Mouse (Mus musculus) retina, embryonic 14.5 days (tissue): ENCODE results near the gene Tubb3.

ENCODE experiments used
- DNase-seq: peaks from one replicate; pipeline ENCODE4 v3.0.0-alpha.2; 2015; ENCODE audit warnings: low spot score

Gene Tubb3

DNA sequence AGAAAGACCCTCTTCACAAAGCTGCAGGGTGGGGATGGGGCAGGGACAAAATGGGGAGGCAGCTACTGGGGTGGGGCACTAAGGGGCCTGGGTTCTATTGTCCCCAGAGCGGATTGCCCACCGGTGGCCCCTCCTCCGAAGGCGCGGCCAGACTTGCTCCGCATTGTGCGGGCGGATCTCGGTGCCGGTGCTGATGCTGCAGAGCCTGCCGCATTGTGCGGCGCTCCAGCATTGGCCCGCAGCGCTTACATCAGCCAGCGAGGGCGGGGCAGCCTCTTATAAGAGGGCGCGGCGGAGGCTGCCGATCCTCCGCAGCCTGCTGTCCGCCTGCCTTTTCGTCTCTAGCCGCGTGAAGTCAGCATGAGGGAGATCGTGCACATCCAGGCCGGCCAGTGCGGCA, at the start of gene Tubb3:
Tubb3 (plus strand) TSS at position 179 of the 400 bp plus-strand sequence.
- DNase-seq = peak; percentile 90

DNA sequence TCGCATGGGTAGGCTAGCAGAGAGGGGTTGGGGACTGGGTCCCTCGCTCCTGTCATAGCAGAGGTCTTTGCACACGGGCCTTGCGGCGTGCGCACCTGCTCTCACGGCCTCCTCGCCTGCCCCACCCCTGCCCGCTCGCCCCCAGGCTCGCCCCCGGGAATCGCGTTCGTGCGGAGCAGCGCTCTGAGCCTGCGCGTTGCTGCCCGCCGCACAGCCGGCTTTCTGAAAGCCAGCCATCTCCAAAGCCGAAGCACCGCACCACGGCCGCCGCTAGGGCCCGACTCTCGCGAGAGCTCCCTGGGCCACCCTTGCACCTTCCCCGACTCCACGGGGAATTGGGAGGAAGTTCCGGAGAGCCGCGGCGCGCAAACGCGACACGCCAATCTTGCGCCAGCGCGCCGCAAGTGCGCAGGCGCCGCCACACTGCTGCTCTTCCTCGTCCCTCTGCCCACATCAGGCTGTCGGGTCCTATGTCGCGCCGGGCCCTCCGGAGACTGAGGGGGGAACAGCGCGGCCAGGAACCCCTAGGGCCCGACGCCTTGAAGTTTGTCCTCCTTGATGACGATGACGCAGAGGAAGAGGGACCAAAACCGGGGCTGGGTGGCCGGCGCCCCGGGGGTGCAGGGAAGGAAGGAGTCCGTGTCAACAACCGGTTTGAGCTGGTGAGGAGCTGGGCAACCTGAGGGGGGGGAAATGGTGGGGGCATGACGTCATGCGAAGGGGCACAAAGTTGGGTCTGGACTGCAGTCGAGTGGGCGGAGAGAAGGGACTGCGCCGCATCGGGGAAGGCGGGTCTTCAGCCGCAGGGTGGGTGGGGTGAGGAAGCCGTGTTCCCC, 37.6 kb upstream of the Tubb3 start, which contains the start of gene Tcf25:
Tcf25 (plus strand) TSS at position 351 of the 836 bp plus-strand sequence.
- DNase-seq = peak; percentile 97

DNA sequence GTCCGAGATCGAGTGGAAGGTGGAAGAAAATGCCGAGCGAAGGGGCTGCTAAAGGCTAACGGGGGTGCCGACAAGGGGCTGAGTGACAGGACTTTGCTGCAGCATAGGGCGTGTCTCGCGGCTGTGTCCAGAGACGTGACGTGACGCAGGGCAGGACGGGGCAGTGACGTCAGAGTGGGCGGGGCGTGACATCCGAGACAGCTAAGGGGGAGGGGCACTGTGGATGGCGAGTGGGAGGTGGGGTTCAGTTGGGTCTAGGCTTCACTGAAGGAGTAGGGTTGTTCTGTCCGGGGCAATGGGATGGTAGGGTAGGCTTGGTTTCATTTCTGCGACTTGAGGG, 37.0 kb upstream of the Tubb3 start:
- peak; percentile 95 for DNase-seq

DNA sequence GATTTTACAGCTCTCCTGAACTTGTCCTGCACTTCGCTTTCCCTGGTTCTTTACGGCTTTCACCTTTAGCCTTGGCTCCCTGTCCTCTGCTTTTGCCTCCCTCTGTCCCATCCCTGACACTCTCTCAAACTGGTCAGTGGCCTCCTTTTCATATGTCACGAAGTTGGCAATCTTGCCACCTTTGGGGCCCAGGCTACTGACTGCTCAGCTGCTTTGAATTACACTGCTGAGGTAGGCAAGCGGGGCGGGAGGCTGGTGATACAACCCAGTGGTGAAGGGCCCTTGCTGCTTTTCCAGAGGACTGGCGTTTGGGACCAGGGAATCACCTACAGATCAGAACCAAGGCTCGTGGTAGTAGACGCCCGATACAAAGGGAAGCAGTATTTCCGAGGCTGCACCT, 35.5 kb upstream of the Tubb3 start:
- no peak for DNase-seq

GRCm38 (mm10) chr8:123376106-123376505, 35.1 kb upstream of the Tubb3 start:
- no peak for DNase-seq

- DNase-seq = no peak
These were observed 29.5 kb upstream of the Tubb3 start for GRCm38 (mm10) chr8:123381711-123382110.

DNA sequence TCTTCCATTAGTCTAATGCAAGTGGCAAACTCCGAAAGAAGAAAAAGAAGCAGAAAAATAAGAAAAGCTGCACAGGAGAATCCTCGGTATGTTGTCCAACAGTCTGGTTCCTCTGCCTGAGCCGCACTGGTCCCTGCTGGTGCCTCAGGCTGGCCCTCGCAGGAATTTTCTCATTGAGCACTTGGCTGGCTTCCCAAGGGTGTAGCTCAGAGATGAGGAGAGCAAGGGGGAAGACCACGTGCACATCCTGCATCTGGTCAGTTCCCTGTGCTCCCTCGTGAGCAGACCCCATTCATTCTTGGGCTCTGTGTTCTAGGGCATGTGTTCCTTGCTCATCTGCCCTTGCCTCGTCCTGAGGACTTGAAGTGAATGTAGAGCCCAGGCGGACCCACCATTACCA, 28.7 kb upstream of the Tubb3 start:
- no peak for DNase-seq

GRCm38 (mm10) chr8:123384883-123385540, 26.2 kb upstream of the Tubb3 start:
- peak; percentile 65 for DNase-seq

DNA sequence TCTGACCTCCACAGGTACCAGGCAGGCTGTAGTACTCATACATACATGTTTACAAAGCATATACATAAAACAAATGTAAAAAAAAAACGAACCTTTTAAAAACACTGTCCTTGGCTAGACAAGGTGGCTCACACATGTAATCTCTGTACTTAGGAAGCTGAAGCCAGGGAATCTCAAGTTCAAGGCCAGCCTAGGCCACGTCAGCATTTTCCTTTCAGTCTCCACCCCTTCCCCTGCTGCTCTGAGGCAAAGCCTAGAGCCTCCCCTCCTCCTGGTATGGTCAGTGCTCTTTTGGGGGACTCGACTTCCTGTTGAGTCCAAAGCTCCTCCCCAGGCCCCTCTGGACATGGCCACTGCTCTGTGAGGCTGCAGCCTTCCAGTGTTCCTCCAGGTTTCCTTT, 24.2 kb upstream of the Tubb3 start:
- no peak for DNase-seq

DNA sequence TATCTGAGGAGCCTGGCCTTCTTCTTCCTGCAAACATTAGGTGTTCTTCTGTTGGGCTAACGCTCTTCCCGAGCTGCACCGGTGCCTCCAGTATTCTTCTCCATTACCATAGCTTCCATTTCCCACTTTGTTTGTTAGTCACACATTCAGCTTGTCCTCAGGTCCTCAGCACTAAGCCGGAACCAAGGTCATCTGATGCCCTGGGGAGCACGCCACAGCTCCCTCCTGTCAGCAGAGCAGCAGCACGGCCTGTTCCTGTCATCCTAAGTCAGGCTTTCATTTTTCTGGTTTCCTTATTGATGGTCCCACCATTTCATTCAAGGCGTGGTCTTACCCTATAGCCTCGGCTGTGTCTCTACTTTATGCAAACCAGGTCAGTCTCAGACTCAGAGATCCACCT, 23.4 kb upstream of the Tubb3 start:
- no peak for DNase-seq

GRCm38 (mm10) chr8:123389026-123389425, 22.2 kb upstream of the Tubb3 start:
- no peak for DNase-seq

- DNase-seq = no peak
These were observed 12.9 kb upstream of the Tubb3 start for GRCm38 (mm10) chr8:123398308-123398707.

DNA sequence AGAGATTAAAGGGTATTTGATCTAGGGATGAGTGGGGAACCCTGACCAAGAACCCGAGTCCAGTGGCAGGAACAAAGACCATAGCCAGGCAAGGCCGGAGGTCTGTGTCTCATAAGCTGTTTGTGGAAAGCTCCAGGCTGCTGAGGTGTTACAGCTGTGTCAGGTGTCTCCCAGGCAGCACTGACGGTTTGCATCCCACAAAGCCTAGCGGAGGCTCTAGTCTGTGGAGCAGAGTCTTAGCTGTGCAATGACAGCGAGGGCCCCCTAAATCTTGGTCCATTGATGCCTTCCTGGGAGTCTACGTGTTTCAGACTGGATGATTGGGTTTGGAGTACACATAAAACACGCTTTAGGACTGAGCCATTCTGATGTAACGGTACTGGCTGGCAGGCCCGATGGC, 9.3 kb upstream of the Tubb3 start:
- DNase-seq = no peak

DNA sequence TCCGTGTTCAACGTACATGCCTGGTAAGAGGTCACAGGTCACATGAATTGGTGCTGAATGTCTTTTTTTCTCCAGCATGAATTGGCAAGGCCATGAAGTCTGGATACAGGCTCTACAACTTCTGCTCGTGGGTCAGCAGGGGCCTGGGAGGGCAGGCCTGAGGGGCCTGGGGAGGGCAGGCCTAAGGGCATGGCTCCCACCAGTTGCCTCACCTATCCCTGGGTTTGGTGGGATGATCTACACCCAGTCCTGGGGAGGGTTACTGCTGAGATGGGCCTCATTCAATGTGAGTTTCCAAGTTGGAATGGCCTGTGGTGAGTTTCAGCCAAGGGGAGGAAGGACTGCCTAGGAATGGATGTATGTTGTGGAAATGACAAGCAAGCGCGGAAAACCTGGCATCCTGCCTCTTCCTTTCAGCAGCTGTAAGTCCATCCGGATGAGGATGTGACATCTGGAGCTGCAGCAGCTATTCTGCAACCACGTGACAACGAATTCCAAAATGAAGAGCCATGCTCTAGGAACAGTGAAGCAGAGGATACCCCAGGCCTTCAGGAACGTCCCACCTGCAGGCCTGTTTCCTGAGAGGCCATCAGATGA, 8.4 kb upstream of the Tubb3 start:
- DNase-seq = no peak

DNA sequence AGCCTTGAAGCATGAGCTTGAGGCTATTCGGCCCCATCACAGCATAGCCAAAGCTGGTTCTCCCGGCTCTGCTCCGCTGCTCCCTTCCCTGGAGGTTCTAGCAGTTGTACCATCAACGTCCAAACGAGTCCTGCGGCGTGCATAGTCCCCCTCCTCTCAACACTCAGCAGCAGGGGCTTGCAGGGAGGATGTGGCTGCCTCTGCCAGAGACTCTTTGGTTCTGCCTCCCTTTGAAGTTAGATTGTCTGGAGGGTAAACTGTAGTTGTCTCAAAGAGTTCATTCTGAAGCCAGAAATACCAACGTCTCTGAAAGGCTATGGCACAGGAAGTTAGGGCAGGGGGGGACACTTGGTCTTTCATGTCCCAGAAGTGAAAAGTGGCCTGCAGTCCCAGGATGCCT, 6.7 kb upstream of the Tubb3 start:
- no peak for DNase-seq

DNA sequence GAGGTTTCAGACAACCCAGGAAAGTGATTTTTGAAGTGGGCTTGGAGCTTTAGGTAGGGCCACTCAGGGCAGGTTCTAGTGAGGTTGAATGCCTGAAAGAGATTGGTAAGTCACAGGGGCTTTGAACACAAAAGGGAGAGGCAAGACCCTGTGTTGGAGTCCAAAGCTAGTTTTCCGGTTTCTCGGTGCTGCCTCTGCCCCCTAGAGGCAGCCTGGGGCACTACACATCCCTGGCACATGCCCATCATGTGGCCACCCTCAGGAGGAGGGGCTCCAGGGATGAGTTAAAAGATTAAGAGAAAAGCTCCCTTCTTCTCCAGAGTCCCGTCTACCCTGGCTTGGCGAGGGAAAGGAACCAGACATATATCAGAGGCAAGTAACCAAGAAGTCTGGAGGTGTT, 4.4 kb upstream of the Tubb3 start, which contains the start of gene Mc1r:
Mc1r (plus strand) TSS at position 322 of the 400 bp plus-strand sequence.
- DNase-seq = peak; percentile 82

GRCm38 (mm10) chr8:123407612-123408011, 3.6 kb upstream of the Tubb3 start:
- no peak for DNase-seq

GRCm38 (mm10) chr8:123408586-123409544, 2.4 kb upstream of the Tubb3 start:
- no peak for DNase-seq

GRCm38 (mm10) chr8:123410049-123410587, 1.1 kb upstream of the Tubb3 start:
- peak; percentile 78 for DNase-seq

- no peak for DNase-seq
These were observed 436 bp upstream of the Tubb3 start for GRCm38 (mm10) chr8:123410788-123411187.

DNA sequence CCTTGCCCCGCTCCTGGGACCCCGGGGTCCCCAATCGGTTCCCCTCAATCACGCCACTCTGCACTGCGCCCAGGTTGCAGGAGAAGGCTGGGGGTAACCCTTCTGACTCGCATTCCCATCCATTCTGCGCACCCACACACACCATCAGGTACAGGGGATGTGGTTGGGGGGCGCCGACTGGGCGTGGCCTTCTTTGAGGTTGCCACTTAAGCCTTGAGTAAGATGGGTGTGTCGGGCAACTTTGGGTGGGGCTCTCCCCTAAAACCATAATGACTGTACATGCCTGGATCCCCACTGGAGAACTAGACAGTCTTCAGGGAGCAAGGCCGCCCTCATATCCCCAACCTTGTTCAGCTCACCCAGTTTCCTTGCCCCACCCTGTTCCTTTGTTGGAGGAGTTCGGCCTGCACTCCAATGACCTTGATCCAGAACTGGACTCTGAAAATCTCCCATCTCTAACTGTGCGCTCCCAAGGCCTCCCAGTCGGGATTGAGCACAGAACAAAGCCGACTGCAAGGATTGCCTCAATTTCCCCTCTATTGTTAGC, 630 bp downstream of the Tubb3 start:
- DNase-seq = no peak
